Mouse (Mus musculus): Measurements from ENCODE around the gene Erp29. TPM values are rescaled to one million over a fixed set of nuclear protein-coding genes. Genes with fewer than 3 reads are reported as not detected.

The Erp29 gene
- polyA plus RNA-seq, 1 experiment from 2014 or later, result 122 TPM

- no peak overlapping the region for H3K9ac ChIP-seq (ENCODE audit: low read length)
- H3K9me3 ChIP-seq (ENCODE audit: control insufficient read depth, low read length), result no peaks in the 10 kb centered on the region
- no peaks in the 10 kb centered on the region for H3K4me1 ChIP-seq (ENCODE audit: control insufficient read depth, insufficient read depth, low read length)
- H3K36me3 ChIP-seq (ENCODE audit: control insufficient read depth, insufficient read depth, low read length), result peaks cover 42% of the 10 kb centered on the region
- DNase-seq (ENCODE audit: low spot score, missing footprints) (no peak), ATAC-seq (ENCODE audit: low FRiP score) (no peak)
- no peak overlapping the region for H3K4me3 ChIP-seq (ENCODE audit: low read depth, low read length)
- H3K27me3 ChIP-seq (ENCODE audit: control insufficient read depth, insufficient read depth, low read length), result no peaks in the 10 kb centered on the region
- 94% methylated on average over 5 of the region's 5 CpGs for WGBS
- H3K27ac ChIP-seq (ENCODE audit: low read depth, low read length), result no peak overlapping the region
- no peak overlapping the region for H3K4me2 ChIP-seq
Observed at GRCm38 (mm10) chr5:121438131-121438530, 14.2 kb downstream of the Erp29 start.

DNA sequence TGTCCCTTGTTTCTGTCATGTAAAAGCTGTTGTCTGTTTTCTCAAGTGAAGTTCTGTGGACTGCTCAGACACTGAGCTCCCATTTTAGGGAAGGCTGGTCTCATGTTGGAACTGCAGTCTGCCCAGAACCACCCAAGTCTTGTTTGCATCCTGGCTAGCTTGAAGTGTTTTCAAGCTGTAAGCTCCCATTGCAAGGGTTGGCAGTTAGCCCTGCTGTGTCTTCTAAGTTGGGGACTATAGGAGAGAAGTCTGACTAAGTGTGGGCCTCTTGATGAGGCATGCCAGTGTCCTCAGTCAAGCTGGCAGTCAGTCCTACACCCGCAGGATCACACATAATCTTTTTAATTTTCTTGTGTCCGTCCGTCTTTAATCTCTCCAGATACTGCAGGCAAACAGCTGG is 23.4 kb downstream of the Erp29 start:
- Histone ChIP-seq H3K27me3 (ENCODE audit: control insufficient read depth, insufficient read depth, low read length) (no peaks in the 10 kb centered on the region), H3K27ac (ENCODE audit: low read depth, low read length) (no peak overlapping the region), H3K9ac (ENCODE audit: low read length) (no peak overlapping the region), H3K4me3 (ENCODE audit: low read depth, low read length) (no peak overlapping the region), H3K4me2 (no peak overlapping the region), H3K9me3 (ENCODE audit: control insufficient read depth, low read length) (no peaks in the 10 kb centered on the region), H3K4me1 (ENCODE audit: control insufficient read depth, insufficient read depth, low read length) (no peaks in the 10 kb centered on the region), H3K36me3 (ENCODE audit: control insufficient read depth, insufficient read depth, low read length) (peaks cover 53% of the 10 kb centered on the region)
- WGBS, result 97% methylated on average over 3 of the region's 3 CpGs
- DNase-seq (ENCODE audit: low spot score, missing footprints) (no peak), ATAC-seq (ENCODE audit: low FRiP score) (no peak)

GRCm38 (mm10) chr5:121423297-121423696 is 29.0 kb downstream of the Erp29 start:
- DNase-seq (ENCODE audit: low spot score, missing footprints) (no peak), ATAC-seq (ENCODE audit: low FRiP score) (no peak)
- Histone ChIP-seq H3K9ac (ENCODE audit: low read length) (no peak overlapping the region), H3K9me3 (ENCODE audit: control insufficient read depth, low read length) (no peaks in the 10 kb centered on the region), H3K27ac (ENCODE audit: low read depth, low read length) (no peak overlapping the region), H3K27me3 (ENCODE audit: control insufficient read depth, insufficient read depth, low read length) (no peaks in the 10 kb centered on the region), H3K4me2 (no peak overlapping the region), H3K4me3 (ENCODE audit: low read depth, low read length) (no peak overlapping the region), H3K36me3 (ENCODE audit: control insufficient read depth, insufficient read depth, low read length) (peaks cover 40% of the 10 kb centered on the region), H3K4me1 (ENCODE audit: control insufficient read depth, insufficient read depth, low read length) (no peaks in the 10 kb centered on the region)
- WGBS, result 93% methylated on average over 10 of the region's 10 CpGs

- peaks cover 40% of the 10 kb centered on the region for H3K36me3 ChIP-seq (ENCODE audit: control insufficient read depth, insufficient read depth, low read length)
- H3K9ac ChIP-seq (ENCODE audit: low read length), result no peak overlapping the region
- no peaks in the 10 kb centered on the region for H3K9me3 ChIP-seq (ENCODE audit: control insufficient read depth, low read length)
- H3K27me3 ChIP-seq (ENCODE audit: control insufficient read depth, insufficient read depth, low read length), result no peaks in the 10 kb centered on the region
- no peak overlapping the region for H3K4me3 ChIP-seq (ENCODE audit: low read depth, low read length)
- no peak overlapping the region for H3K27ac ChIP-seq (ENCODE audit: low read depth, low read length)
- no peak overlapping the region for H3K4me2 ChIP-seq
- no peak for DNase-seq (ENCODE audit: low spot score, missing footprints)
- ATAC-seq (ENCODE audit: low FRiP score), result no peak
- H3K4me1 ChIP-seq (ENCODE audit: control insufficient read depth, insufficient read depth, low read length), result no peaks in the 10 kb centered on the region
- WGBS, result 95% methylated on average over 6 of the region's 6 CpGs
Observed at GRCm38 (mm10) chr5:121422787-121423186, 29.5 kb downstream of the Erp29 start.

GRCm38 (mm10) chr5:121420721-121421120 is 31.6 kb downstream of the Erp29 start:
- no peaks in the 10 kb centered on the region for H3K9me3 ChIP-seq (ENCODE audit: control insufficient read depth, low read length)
- no peaks in the 10 kb centered on the region for H3K27me3 ChIP-seq (ENCODE audit: control insufficient read depth, insufficient read depth, low read length)
- DNase-seq (ENCODE audit: low spot score, missing footprints) (no peak), ATAC-seq (ENCODE audit: low FRiP score) (no peak)
- WGBS, result 94% methylated on average over 9 of the region's 9 CpGs
- no peaks in the 10 kb centered on the region for H3K4me1 ChIP-seq (ENCODE audit: control insufficient read depth, insufficient read depth, low read length)
- no peak overlapping the region for H3K9ac ChIP-seq (ENCODE audit: low read length)
- H3K4me2 ChIP-seq, result no peak overlapping the region
- peaks cover 39% of the 10 kb centered on the region for H3K36me3 ChIP-seq (ENCODE audit: control insufficient read depth, insufficient read depth, low read length)
- no peak overlapping the region for H3K4me3 ChIP-seq (ENCODE audit: low read depth, low read length)
- no peak overlapping the region for H3K27ac ChIP-seq (ENCODE audit: low read depth, low read length)

DNA sequence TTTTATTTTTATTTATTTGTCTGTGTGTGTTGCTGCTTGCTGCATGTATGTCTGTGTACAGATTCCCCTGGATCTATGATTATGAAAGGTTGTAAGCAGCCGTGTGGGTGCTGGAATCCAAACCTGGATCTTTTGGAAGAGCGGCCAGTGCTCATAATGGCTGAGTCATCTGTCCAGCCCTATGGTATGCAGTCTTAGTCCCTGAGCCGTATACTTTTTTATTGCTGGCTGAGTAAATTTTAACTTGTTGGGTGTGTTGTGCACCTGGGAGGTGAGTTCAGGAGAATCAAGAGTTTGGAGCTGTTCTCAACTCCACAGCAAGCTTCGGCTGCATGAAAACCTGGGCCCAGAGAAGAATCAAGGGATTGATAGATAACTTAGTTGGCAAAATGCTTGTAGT is 41.3 kb downstream of the Erp29 start:
- no peak overlapping the region for H3K27ac ChIP-seq (ENCODE audit: low read depth, low read length)
- H3K4me3 ChIP-seq (ENCODE audit: low read depth, low read length), result no peak overlapping the region
- H3K27me3 ChIP-seq (ENCODE audit: control insufficient read depth, insufficient read depth, low read length), result no peaks in the 10 kb centered on the region
- no peaks in the 10 kb centered on the region for H3K9me3 ChIP-seq (ENCODE audit: control insufficient read depth, low read length)
- WGBS, result 97% methylated on average over 4 of the region's 4 CpGs
- no peak for ATAC-seq (ENCODE audit: low FRiP score)
- H3K36me3 ChIP-seq (ENCODE audit: control insufficient read depth, insufficient read depth, low read length), result peaks cover 27% of the 10 kb centered on the region
- H3K9ac ChIP-seq (ENCODE audit: low read length), result no peak overlapping the region
- DNase-seq (ENCODE audit: low spot score, missing footprints), result peak; percentile 31
- H3K4me1 ChIP-seq (ENCODE audit: control insufficient read depth, insufficient read depth, low read length), result no peaks in the 10 kb centered on the region
- no peak overlapping the region for H3K4me2 ChIP-seq

GRCm38 (mm10) chr5:121407856-121408255 is 44.5 kb downstream of the Erp29 start:
- 0 out of 2 replicates have a peak, but pooled peaks cover 8% of the 10 kb centered on the region for H3K36me3 ChIP-seq (ENCODE audit: control insufficient read depth, insufficient read depth, low read length)

DNA sequence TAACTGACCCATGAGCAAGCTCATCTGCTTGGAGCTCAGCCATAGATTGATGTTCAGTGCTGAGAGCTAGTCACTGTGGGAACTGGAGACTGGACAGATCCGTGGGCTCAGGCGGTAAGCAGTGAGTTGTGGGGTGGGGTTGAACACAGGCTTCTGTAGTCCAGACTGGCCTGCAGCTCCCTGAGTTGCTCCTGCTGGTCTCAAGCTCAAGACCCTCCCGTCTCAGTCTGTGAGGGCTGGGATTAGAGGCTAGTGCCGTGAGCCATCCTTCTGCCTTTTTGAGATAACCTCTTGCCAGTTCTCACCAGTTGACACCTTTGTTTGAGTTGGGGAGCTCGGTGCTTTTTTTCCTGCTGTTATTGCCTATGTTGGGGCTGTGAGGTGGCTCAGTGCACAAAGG is 51.5 kb downstream of the Erp29 start:
- no peaks in the 10 kb centered on the region; the same call in 1 of the 2 replicates for H3K36me3 ChIP-seq (ENCODE audit: control insufficient read depth, insufficient read depth, low read length)
- no peak for DNase-seq (ENCODE audit: low spot score, missing footprints)

More at GRCm38 (mm10) chr5:121407856-121408255, 44.5 kb downstream of the Erp29 start:
- Histone ChIP-seq H3K9ac (ENCODE audit: low read length) (no peak overlapping the region), H3K4me3 (ENCODE audit: low read depth, low read length) (no peak overlapping the region), H3K4me2 (no peak overlapping the region), H3K27me3 (ENCODE audit: control insufficient read depth, insufficient read depth, low read length) (no peaks in the 10 kb centered on the region), H3K4me1 (ENCODE audit: control insufficient read depth, insufficient read depth, low read length) (no peaks in the 10 kb centered on the region), H3K9me3 (ENCODE audit: control insufficient read depth, low read length) (no peaks in the 10 kb centered on the region), H3K27ac (ENCODE audit: low read depth, low read length) (no peak overlapping the region)
- WGBS, result 95% methylated on average over 8 of the region's 8 CpGs
- DNase-seq (ENCODE audit: low spot score, missing footprints) (peak; percentile 47), ATAC-seq (ENCODE audit: low FRiP score) (no peak)

GRCm38 (mm10) chr5:121400064-121400463 is 52.2 kb downstream of the Erp29 start:
- no peaks in the 10 kb centered on the region for H3K27me3 ChIP-seq (ENCODE audit: control insufficient read depth, insufficient read depth, low read length)
- H3K9me3 ChIP-seq (ENCODE audit: control insufficient read depth, low read length), result no peaks in the 10 kb centered on the region
- DNase-seq (ENCODE audit: low spot score, missing footprints), result no peak
- H3K27ac ChIP-seq (ENCODE audit: low read depth, low read length), result no peak overlapping the region
- no peak overlapping the region for H3K4me2 ChIP-seq
- H3K36me3 ChIP-seq (ENCODE audit: control insufficient read depth, insufficient read depth, low read length), result no peaks in the 10 kb centered on the region; the same call in 1 of the 2 replicates
- no peak overlapping the region for H3K4me3 ChIP-seq (ENCODE audit: low read depth, low read length)
- no peak overlapping the region for H3K9ac ChIP-seq (ENCODE audit: low read length)
- WGBS, result 86% methylated on average over 5 of the region's 5 CpGs
- no peak for ATAC-seq (ENCODE audit: low FRiP score)
- H3K4me1 ChIP-seq (ENCODE audit: control insufficient read depth, insufficient read depth, low read length), result peaks cover 12% of the 10 kb centered on the region

More for the DNA sequence above, 51.5 kb downstream of the Erp29 start:
- no peak overlapping the region for H3K9ac ChIP-seq (ENCODE audit: low read length)
- peaks cover 12% of the 10 kb centered on the region for H3K4me1 ChIP-seq (ENCODE audit: control insufficient read depth, insufficient read depth, low read length)
- 92% methylated on average over 5 of the region's 5 CpGs for WGBS
- no peaks in the 10 kb centered on the region for H3K27me3 ChIP-seq (ENCODE audit: control insufficient read depth, insufficient read depth, low read length)
- H3K4me3 ChIP-seq (ENCODE audit: low read depth, low read length), result no peak overlapping the region
- ATAC-seq (ENCODE audit: low FRiP score), result no peak
- no peak overlapping the region for H3K27ac ChIP-seq (ENCODE audit: low read depth, low read length)
- H3K4me2 ChIP-seq, result no peak overlapping the region
- H3K9me3 ChIP-seq (ENCODE audit: control insufficient read depth, low read length), result no peaks in the 10 kb centered on the region
